Mouse (Mus musculus) midbrain, embryonic 12.5 days (tissue): ENCODE results near the gene Adgrf3. TPM values are rescaled to one million over a fixed set of nuclear protein-coding genes. Genes with fewer than 3 reads are reported as not detected.

Source experiments
- ATAC-seq: fragments of 200-750 bp; cut with Nextera tagmentation; 2 replicates; pipeline ENCODE4 v1.8.0; 2017; ENCODE audit warnings: low read depth, moderate TSS enrichment, moderate library complexity; ENCODE audit not compliant: low FRiP score
- H3K27ac ChIP-seq: fragments of 300-500 bp; sonication (generic); replicated peaks from 2 replicates; pipeline ENCODE4 v1.5.1; 2016; ENCODE audit warnings: mild to moderate bottlenecking
- H3K27me3 ChIP-seq: fragments of 300-500 bp; sonication (generic); 2 replicates; pipeline ENCODE4 v1.6.1; 2016; ENCODE audit warnings: mild to moderate bottlenecking
- H3K36me3 ChIP-seq: fragments of 300-500 bp; sonication (generic); 2 replicates; pipeline ENCODE4 v1.6.1; 2016
- H3K4me1 ChIP-seq: fragments of 300-500 bp; sonication (generic); 2 replicates; pipeline ENCODE4 v1.6.1; 2016
- H3K4me2 ChIP-seq: fragments of 300-500 bp; sonication (generic); replicated peaks from 2 replicates; pipeline ENCODE4 v1.6.1; 2016; ENCODE audit warnings: mild to moderate bottlenecking, moderate library complexity
- H3K4me3 ChIP-seq: fragments of 300-500 bp; sonication (generic); 2 replicates; pipeline ENCODE4 v1.5.1; 2016; ENCODE audit warnings: mild to moderate bottlenecking
- H3K9ac ChIP-seq: fragments of 300-500 bp; sonication (generic); replicated peaks from 2 replicates; pipeline ENCODE4 v1.6.1; 2016; ENCODE audit warnings: mild to moderate bottlenecking, moderate library complexity
- H3K9me3 ChIP-seq: fragments of 300-500 bp; sonication (generic); 2 replicates; pipeline ENCODE4 v1.6.1; 2016; ENCODE audit warnings: mild to moderate bottlenecking
- WGBS: fragments of 180-500 bp; shearing (Covaris S2); methylation state at CpG from one replicate; pipeline ENCODE4 v1.1.7; 2016; 5-methylcytosine and 5-hydroxymethylcytosine counted together
- polyA plus RNA-seq: library from polyadenylated mRNA; unstranded; fragments of >200 nt; fragmentation: Nextera tagmentation; extraction: Ambion mirVana; gene quantifications from 2 replicates; pipeline ENCODE4 v1.2.1, GENCODE M21; 2016

Gene Adgrf3
- polyA plus RNA-seq, 1 experiment from 2014 or later, result not detected

DNA sequence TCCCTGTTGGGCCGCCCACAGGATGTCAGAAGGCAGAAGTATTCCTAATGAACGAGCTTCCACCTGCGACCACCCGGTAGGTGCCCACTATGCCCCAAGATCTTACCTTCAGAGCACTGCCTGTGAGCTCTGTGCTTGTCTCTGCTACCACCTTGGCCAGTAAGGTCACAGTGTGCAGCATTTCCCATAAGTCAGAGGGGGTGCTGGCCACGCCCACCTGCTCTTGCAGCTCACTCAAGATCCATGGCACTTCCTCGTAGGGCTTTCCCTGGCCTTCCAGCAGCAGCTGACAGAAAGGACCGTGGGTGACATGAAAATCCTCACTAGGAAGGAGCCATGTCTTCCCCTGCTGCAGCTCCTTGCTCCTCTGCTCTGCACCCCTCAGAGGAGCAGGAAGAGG, 7.3 kb downstream of the Adgrf3 start:
- H3K27ac ChIP-seq, result no peak overlapping the region
- H3K9me3 ChIP-seq, result no peaks in the 10 kb centered on the region
- WGBS, result 79% methylated on average over 7 of the region's 7 CpGs
- no peak overlapping the region for H3K4me3 ChIP-seq
- no peaks in the 10 kb centered on the region for H3K27me3 ChIP-seq
- ATAC-seq, result no peak
- no peak overlapping the region for H3K9ac ChIP-seq
- no peak overlapping the region for H3K4me2 ChIP-seq
- no peaks in the 10 kb centered on the region for H3K4me1 ChIP-seq
- no peaks in the 10 kb centered on the region for H3K36me3 ChIP-seq

DNA sequence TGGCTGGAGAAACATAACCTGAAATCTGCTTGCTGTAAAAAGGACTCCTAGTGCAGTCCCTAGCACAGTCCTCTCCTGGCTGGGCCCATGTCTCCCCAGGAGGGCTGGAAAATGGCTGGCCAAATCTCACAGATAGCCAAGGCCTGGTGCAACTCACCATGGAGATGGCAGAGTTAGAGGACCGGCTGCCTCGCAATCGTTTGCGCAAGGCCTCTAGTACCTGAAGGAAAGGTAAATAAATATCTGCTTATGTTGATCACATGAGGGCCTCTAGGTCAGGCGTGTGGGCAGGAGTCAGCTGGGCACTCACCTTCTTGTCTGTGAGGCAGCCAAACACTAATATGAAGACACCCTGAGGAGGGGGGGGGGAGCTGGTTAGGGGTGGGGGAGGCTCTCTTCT, 10.2 kb downstream of the Adgrf3 start:
- H3K4me1 ChIP-seq, result no peaks in the 10 kb centered on the region
- H3K27me3 ChIP-seq, result no peaks in the 10 kb centered on the region
- H3K9ac ChIP-seq, result no peak overlapping the region
- no peaks in the 10 kb centered on the region for H3K9me3 ChIP-seq
- no peak overlapping the region for H3K4me3 ChIP-seq
- H3K4me2 ChIP-seq, result no peak overlapping the region
- 96% methylated on average over 5 of the region's 5 CpGs for WGBS
- no peak for ATAC-seq
- no peak overlapping the region for H3K27ac ChIP-seq
- H3K36me3 ChIP-seq, result no peaks in the 10 kb centered on the region

DNA sequence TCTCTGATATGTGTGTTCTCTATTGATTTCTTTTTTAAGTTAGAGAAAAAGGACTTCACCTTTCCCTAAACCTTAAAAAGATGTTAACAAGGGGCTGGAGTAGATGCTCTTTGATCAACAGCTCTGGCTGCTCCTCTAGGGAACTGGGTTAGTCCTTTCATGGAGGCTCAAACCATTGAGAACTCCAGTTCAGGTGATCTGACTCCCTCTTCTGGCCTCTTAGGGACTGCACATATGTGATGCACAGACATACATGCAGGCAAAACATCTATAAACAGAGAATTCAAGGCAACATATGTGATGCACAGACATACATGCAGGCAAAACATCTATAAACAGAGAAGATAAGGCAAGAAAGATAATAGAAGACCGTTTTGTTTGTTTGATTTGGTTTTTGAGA, 13.1 kb downstream of the Adgrf3 start:
- H3K4me3 ChIP-seq, result no peak overlapping the region
- H3K9ac ChIP-seq, result no peak overlapping the region
- no peaks in the 10 kb centered on the region for H3K27me3 ChIP-seq
- no peak for ATAC-seq
- H3K9me3 ChIP-seq, result no peaks in the 10 kb centered on the region
- H3K36me3 ChIP-seq, result peaks cover 8% of the 10 kb centered on the region; the same call in 1 of the 2 replicates
- no peak overlapping the region for H3K27ac ChIP-seq
- no peak overlapping the region for H3K4me2 ChIP-seq
- WGBS, result 84% methylated on average over 1 of the region's 1 CpGs
- H3K4me1 ChIP-seq, result no peaks in the 10 kb centered on the region

GRCm38 (mm10) chr5:30187687-30188485, 17.6 kb downstream of the Adgrf3 start:
- ATAC-seq, result no peak
- H3K36me3 ChIP-seq, result peaks cover 23% of the 10 kb centered on the region
- no peak overlapping the region for H3K9ac ChIP-seq
- H3K4me3 ChIP-seq, result no peak overlapping the region
- no peaks in the 10 kb centered on the region for H3K9me3 ChIP-seq
- WGBS, result 93% methylated on average over 12 of the region's 12 CpGs
- no peak overlapping the region for H3K27ac ChIP-seq
- no peaks in the 10 kb centered on the region for H3K27me3 ChIP-seq
- H3K4me2 ChIP-seq, result no peak overlapping the region
- no peaks in the 10 kb centered on the region for H3K4me1 ChIP-seq

DNA sequence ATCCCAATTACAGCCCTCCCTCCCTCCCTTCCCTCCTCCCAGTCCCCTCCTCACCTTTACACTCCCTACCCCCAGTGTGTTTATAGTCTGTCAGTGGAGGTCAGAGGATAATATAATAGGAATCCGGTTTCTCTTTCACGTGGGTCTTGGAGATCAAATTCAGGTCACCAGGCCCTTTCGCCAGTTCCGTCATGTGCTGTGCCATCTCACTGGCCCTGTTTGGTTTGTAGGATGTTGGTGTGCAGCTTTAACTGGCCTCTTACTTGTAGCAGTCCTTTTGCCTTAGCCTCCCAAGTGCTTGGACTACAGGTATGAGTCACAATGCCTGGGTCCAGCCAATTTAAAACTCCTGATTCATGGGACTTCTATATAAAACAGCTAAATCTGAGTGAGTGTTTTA, 29.7 kb downstream of the Adgrf3 start:
- H3K4me2 ChIP-seq, result no peak overlapping the region
- no peaks in the 10 kb centered on the region for H3K9me3 ChIP-seq
- no peak overlapping the region for H3K4me3 ChIP-seq
- H3K36me3 ChIP-seq, result peaks cover 73% of the 10 kb centered on the region
- no peak for ATAC-seq
- H3K9ac ChIP-seq, result no peak overlapping the region
- no peaks in the 10 kb centered on the region for H3K27me3 ChIP-seq
- no peak overlapping the region for H3K27ac ChIP-seq
- 79% methylated on average over 4 of the region's 4 CpGs for WGBS
- H3K4me1 ChIP-seq, result no peaks in the 10 kb centered on the region

DNA sequence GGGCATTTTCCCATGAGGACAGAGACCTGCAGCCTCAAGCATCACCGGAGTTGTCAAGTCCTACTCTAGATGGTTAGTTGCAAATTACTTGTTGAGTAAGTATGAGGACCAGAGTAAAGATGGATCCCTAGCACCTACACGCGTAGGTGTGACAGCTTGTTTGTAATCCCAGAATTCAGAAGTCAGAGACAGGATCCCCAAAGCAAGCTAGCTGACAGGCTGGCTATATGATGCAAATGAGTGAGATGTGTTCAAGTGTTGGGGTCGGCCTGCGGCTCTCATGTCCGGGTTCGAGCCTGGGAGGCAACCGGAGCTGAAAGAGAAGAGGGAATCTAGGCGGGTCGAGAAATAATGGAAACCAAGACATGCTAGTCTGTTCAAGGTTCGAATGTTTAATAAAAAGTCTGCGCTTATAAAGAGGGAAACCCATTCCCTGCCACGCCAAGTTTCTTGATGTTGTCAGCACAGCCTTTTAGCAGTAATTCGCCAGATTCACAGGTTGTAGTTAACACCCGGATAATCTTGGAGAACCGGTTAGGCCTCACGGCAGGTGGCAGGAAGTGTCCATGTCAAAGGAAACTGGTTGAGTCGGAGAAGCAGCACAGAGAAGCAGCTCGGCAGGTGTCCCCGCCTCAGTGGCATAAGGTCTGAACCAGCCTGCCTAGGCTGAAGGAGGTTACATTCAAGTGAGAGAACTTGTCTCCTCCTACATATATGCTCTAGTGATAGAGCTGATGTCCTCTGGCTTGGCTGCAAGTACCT, 32.4 kb downstream of the Adgrf3 start:
- no peaks in the 10 kb centered on the region for H3K27me3 ChIP-seq
- H3K9me3 ChIP-seq, result no peaks in the 10 kb centered on the region
- H3K36me3 ChIP-seq, result peaks cover 70% of the 10 kb centered on the region
- H3K4me3 ChIP-seq, result no peak overlapping the region
- H3K27ac ChIP-seq, result no peak overlapping the region
- no peak overlapping the region for H3K4me2 ChIP-seq
- no peaks in the 10 kb centered on the region for H3K4me1 ChIP-seq
- no peak for ATAC-seq
- 53% methylated on average over 20 of the region's 20 CpGs for WGBS
- H3K9ac ChIP-seq, result no peak overlapping the region

DNA sequence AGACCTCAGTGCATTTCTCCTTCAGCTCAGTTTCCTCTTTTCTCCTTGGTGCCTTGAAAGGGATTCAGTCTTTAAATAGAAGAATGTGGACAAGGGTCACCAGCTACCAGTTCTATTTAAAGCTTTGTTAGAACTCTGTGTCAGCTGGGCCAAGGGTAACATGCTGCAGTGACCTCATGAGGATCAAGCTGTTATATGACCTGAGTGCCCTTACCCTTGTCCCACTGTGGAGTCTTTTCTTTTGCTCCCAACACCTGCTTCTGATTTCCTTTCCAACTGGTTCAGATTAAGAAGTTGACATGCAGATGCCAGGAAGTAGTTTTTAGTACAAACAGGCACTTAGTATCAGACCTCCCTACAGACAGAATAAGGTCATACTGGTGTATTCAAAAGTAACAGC, 33.4 kb downstream of the Adgrf3 start:
- Histone ChIP-seq H3K27me3 (no peaks in the 10 kb centered on the region), H3K9me3 (no peaks in the 10 kb centered on the region), H3K4me1 (no peaks in the 10 kb centered on the region), H3K4me3 (no peak overlapping the region), H3K4me2 (no peak overlapping the region), H3K9ac (no peak overlapping the region), H3K36me3 (peaks cover 68% of the 10 kb centered on the region), H3K27ac (no peak overlapping the region)
- no peak for ATAC-seq

DNA sequence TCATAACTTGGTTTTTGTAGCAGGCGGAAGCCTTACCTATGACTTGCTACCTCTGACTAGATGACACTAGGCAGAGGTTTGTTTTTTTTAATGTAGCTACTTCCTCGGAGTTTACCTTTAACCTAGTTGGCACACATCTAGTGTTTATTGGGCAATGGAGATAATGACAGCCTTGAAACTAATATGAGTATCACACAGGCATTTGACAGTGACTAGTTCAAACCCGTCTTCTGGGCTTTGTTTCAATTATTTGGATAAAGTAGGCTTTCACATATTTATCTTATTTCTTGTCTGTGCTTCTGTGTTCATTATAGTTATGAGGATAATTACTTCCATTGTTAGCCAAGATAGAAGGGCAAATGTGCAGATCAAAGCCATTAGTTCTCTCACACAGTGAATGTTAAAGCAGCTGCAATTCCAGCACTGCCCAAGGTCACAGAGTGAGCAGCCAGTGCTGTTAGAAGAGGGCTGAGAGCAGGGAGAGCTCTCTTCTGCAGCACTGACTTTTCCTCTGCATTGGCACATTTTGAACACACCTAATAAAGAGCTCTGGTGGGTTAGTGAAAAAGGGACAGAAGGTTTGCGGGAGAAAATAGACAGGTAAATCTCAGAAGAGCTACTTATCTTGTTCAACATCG, 35.1 kb downstream of the Adgrf3 start:
- WGBS, result 93% methylated on average over 5 of the region's 5 CpGs
- Histone ChIP-seq H3K36me3 (peaks cover 51% of the 10 kb centered on the region), H3K4me2 (no peak overlapping the region), H3K9me3 (no peaks in the 10 kb centered on the region), H3K4me3 (no peak overlapping the region), H3K9ac (no peak overlapping the region), H3K27me3 (no peaks in the 10 kb centered on the region), H3K4me1 (no peaks in the 10 kb centered on the region), H3K27ac (no peak overlapping the region)
- ATAC-seq, result no peak

DNA sequence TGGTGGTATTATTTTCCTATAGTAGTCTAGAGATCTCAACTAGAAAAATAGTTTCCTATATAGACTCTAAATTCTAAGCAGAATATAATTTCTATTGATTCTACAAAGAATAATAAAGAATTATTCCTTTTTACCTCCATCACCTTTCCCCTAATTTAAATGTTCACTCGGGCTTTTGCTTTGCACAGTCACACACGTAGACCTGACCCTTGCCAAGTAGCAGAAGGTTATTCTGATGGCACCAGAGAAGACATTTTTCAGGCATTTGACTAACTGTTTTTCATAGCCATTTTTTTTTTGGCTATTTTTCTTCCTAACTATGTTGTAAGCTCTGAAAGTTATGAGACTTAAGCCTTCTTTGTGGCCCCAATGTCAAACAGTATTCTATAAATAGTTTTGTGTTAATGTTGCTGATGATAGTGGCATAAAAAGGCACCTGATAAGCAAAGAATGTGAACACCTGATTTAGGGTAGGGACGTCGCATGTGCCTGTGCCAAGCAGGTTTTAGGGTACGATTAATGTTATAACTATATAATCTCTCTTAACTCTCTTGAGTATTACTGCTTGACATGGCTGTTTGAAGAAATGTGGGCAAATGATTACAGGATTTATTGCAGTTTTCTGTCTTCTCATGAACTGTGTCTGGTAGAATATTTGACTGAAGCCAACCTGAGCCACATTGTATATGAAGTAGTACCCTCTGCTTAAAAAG, 40.1 kb downstream of the Adgrf3 start:
- WGBS, result 95% methylated on average over 5 of the region's 5 CpGs
- Histone ChIP-seq H3K4me1 (no peaks in the 10 kb centered on the region), H3K9ac (no peak overlapping the region), H3K9me3 (no peaks in the 10 kb centered on the region), H3K27me3 (no peaks in the 10 kb centered on the region), H3K4me2 (no peak overlapping the region), H3K4me3 (no peak overlapping the region), H3K36me3 (peaks cover 20% of the 10 kb centered on the region), H3K27ac (no peak overlapping the region)
- ATAC-seq, result no peak

DNA sequence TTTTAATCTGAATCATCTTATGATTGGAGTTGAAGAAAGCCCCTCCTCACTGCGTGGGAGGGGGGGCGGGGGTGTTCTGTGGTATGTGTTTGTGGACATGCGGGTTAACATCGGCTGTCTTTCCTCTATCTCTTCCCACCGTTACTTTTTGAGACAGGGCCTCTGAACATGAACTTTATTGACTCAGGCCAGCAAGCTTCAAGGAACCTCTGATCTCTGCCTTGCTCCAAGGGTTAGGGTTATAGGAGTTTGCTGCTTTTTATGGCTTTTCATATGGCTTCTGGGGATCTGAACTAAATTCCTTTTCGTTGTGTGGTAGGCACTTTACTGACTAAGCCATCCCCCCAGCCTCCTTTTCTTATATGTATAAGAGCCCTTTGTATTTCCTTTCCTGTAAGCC, 43.2 kb downstream of the Adgrf3 start:
- Histone ChIP-seq H3K27ac (no peak overlapping the region), H3K4me1 (no peaks in the 10 kb centered on the region), H3K4me3 (no peak overlapping the region), H3K27me3 (no peaks in the 10 kb centered on the region), H3K4me2 (no peak overlapping the region), H3K9me3 (no peaks in the 10 kb centered on the region), H3K36me3 (0 out of 2 replicates have a peak, but pooled peaks cover 2% of the 10 kb centered on the region), H3K9ac (no peak overlapping the region)
- WGBS, result 89% methylated on average over 6 of the region's 6 CpGs
- ATAC-seq, result no peak

DNA sequence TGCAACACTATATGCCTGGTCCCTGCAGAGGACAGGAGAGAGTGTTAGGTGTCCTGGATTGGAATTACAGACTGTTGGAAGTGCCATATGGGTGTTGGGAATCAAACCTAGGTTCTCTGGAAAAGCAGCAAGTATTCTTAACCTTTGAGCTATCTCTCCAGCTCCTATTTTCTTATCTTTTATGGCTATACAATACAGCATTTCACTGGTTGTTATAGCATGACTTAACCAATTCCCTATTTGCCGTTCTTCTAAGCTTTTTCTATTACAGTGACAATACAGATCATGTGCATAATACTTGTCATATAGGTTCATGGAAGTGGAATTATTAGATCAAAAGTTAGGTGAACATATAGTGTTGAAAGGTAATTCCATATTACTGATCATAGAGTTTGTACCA, 43.7 kb downstream of the Adgrf3 start:
- H3K36me3 ChIP-seq, result no peaks in the 10 kb centered on the region
- no peak overlapping the region for H3K4me3 ChIP-seq
- H3K9ac ChIP-seq, result no peak overlapping the region
- H3K9me3 ChIP-seq, result no peaks in the 10 kb centered on the region
- ATAC-seq, result no peak
- no peak overlapping the region for H3K27ac ChIP-seq
- H3K4me2 ChIP-seq, result no peak overlapping the region
- 91% methylated on average over 1 of the region's 1 CpGs for WGBS
- no peaks in the 10 kb centered on the region; the same call in 1 of the 2 replicates for H3K4me1 ChIP-seq
- no peaks in the 10 kb centered on the region for H3K27me3 ChIP-seq

DNA sequence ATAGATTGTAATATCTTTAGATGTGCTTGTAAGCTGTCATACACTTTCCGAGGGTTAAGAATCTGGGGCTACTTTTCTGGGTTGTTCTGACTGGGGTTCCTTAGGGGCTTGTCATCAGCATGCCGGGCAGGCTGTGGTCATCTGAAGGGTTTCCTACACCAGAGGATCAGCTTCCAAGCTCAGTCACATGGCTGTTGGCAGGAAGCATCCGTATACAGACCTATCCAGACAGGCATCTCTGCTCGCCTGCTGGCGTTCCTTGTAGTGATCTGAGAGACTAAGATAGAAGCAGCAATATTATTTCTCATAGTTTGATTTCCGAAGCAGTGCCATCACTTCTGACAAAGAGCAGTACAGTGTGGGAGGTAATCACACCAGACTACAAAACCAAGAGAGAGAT, 45.9 kb downstream of the Adgrf3 start:
- no peak for ATAC-seq
- WGBS, result 88% methylated on average over 6 of the region's 6 CpGs
- peaks cover 9% of the 10 kb centered on the region for H3K4me1 ChIP-seq
- no peak overlapping the region for H3K4me2 ChIP-seq
- no peaks in the 10 kb centered on the region for H3K27me3 ChIP-seq
- H3K9me3 ChIP-seq, result no peaks in the 10 kb centered on the region
- no peak overlapping the region for H3K9ac ChIP-seq
- H3K4me3 ChIP-seq, result no peak overlapping the region
- no peaks in the 10 kb centered on the region for H3K36me3 ChIP-seq
- no peak overlapping the region for H3K27ac ChIP-seq
